Mouse (Mus musculus): Measurements from ENCODE around the gene Slc9a8.

The Slc9a8 gene

DNA sequence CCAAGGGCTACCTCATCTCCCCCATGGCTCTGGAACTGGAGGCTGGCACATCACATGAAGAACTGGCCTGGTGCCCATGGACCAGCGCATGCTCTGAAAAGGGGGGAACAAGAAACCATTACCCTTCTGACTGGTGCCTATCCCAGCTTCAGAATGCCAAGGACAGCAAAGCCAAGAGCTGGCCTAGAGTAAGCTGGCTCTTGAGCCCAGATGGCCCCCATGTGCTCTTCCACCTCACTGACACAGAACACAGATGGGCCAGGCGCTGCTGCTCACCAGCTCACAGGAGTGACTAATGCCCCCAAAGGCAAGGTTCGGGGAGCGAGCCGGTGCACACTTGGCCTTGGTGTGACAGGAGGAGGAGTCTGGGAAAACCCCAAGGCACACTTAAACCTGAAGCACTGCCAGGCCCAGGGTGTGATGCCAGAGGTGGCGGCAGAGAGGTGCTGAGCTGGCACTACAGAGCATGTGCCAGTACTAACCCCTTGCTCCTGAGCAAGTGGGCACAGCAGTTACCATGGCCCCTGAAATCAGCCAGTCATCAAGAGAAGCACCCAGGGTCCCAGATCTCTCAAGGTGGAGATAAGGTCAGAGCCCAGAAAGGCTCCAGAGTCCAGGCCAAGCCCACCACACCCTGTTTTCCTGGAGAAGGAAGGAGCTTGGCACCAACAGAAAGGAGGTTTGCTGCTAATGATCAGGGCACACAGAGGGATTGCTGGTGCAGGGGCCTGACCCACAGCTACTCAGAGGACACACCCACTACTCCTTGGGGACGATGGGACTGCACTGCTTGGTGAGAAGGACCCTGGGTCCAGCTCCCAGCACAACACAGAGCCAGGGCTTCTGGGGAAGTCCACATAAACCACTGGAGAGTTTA is 64.2 kb downstream of the Slc9a8 start:
- peak in 1 of 2 experiments; percentile 26 for DNase-seq

DNA sequence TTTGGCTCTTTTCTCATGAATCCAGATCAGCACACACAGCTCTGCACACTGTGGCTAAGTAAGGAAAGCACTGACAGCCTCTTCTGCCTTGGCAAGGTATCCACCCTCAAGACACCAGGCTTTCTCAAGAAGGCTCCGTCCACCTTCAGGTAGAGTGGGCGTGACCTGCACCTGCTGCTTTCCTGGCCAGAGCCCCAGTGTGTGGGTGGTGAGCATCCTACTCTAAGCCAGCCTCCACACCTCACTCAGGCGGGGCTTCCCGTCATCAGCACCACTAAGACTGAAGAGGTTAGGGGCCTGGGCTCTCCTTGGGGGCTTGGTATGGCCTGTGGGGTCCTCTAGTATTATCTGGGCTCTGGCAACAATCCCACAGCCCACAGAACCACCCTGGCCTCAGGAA is 65.1 kb downstream of the Slc9a8 start:
- no peak for DNase-seq

DNA sequence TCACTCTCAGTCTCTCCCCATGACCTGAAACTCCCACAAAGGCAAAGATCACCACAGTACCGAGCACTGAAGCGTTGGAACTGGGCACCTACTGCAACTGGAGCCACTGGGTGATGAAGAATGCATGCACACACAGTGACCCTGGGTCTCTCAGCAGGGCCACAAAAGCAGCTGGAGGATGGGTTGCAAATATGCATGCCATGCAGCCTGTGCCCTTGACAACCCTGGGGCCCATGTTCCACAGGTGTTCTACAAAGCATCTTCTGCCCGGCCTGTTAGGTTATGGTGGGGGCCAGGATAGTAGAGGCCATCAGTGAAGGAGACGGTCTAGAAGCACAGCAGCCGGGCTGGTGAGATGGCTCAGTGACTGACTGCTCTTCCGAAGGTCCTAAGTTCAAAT is 66.0 kb downstream of the Slc9a8 start:
- no peak for DNase-seq

DNA sequence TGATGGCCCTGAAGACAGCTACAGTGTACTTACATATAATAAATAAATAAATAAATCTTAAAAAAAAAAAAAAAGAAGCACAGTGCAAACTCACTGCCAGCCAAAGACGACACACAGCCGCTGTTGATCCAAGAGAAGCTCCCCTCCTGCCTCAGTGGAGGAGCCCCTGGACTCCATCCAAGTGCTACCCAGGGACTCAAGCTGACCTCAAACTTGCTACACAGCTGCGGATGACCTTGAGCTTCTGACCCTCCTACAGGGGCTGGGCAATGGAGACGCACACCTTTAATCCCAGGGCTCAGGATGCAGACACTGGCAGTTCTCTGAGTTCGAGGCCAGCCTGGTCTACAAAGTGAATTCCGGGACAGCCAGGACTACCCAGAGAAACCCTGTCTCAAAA is 66.5 kb downstream of the Slc9a8 start:
- no peak for DNase-seq

DNA sequence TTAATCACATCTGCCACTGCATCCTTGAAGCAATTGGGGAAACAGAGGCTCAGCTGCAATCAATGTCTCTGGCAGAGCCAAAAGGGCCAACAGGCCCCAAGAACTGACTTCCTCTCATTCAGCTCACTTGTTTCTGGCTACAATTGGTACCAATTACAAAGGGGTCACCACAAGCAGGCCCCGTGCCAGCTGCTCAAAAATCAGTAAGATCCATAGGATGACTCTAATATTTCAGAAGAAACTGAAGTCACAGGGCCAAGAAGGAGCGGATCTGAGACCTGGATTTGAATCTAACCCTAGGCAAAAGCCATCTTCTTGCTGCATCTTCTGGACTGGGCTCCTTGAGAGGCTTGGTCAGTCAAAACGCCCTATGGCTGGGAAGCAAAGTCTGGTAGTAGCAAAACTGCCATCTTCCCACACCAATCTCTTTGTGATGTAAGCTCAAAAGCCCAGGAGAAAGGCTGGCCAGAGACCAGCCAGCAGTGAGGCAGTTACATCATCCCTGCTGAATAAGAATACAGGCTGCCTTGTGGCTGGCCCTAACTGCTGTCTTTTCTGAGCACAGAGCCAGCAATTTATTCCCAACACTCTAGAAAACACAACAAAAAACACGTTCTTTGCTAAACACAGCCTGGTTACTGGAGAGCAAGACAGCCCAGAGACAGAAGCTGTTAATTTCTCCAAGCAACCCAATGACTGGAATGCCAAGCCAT is 69.5 kb downstream of the Slc9a8 start:
- DNase-seq: no peak

DNA sequence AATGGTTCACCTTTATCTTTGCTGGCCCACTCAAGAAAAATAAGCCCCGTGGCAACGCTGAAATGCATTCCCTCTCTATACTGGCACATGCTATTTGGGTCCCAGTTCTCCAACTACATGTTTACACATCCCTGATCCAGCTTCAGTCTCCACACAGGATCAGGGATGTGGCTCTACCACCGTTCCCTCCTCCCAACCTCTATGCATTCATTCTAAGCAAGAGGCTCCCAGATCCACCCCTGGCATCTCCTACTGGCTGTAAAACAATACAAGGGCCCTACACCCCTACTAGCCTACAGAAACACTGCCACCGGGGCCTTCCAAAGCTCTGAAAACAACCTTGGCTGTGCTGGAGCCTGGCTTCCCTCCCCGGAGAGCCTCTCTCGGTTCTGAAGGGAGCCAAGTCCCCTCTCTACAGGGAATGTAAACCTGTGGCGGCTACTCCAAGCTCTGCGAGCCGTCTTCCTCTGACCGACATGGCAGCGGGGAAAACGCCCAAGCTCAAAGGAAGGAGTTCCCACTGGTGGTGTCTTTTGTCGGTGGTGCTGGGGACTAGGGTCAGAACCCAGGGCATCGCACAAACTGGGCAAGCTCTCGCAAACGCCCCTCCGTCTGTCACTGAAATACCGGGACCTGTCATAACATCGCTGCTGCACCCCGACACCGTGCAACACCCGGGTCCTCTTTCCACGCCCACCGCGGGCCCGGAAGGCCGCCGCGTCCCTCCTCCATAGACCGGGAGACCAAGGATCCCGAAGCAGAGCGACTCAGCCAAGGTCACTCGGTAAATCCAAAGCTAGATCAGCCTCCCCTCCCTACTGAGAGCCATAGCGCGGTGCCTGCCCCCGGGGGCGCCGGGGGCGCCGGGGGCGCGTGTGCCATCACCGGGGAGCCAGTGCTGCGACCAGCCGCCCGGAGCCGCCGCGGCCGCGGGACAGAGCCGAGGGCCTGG is 70.5 kb downstream of the Slc9a8 start, which contains the start of gene Rnf114:
Rnf114 (plus strand) TSS at position 889 of the 952 bp plus-strand sequence.
- peak; percentile 45 to 67 for DNase-seq

DNA sequence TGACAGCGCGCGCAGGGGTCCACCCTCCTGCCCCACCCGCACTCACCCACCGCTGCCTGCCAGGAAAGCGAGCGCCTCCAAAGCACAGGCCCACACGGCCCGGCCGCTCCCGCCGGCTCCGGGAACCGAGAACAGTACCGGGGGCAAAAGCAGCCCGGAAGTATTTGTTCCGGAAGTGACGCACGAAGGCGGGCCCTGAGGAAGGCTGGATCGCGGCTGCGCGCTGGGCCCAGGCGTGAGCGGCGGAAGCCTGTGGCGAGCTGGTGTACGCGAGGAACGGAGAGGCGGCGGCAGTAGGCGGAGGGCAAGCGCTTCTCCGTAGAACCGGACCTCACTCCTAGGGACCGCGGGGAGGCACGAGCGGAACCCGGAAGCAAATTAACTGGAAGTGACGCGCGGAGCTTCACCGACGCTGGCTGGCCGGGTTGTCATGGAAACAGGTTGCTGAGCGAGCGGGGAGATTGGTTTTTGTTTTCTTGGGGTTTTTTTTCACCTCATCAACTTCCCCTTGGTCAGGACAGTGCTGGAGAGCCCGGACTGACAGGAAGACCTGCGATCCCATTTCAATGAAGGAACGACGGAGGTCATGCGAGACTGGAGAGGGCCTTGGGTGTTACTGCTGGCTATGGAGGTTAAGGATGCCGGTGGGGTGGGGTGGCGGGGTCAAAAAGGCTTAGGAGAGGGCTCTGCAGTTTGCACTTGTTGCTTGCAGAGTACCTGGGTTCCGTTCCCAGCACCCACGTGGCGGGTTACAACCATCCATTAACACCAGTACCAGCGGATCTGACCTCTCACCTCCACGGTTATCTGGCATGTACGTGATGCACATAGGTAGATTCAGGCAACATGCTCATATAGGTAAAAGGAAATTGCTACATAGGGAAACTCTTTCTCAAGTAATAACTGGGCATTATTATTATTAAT is 71.5 kb downstream of the Slc9a8 start, which contains the start of gene Spata2:
Spata2 (minus strand) TSS at position 175 of the 924 bp plus-strand sequence.
- peak; percentile 94 for DNase-seq

DNA sequence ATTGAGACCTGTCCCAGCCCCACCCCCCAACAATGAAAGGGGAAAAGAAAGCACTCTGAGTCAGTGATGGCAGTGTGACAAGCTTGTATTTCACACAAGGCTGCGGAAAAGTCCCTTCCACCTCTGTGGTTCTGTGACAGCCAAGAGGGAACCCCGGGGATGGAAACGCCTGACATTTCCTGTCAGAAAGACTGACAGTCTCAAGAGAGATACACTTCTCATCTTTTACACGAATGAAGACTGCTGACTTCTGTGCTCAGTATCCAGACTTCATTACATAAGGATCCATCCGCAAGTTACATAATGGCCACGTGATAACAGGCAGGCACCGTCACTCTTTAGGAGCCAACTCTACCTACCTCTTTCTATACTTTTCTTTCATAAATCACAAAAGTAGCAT is 74.9 kb downstream of the Slc9a8 start:
- DNase-seq: no peak

DNA sequence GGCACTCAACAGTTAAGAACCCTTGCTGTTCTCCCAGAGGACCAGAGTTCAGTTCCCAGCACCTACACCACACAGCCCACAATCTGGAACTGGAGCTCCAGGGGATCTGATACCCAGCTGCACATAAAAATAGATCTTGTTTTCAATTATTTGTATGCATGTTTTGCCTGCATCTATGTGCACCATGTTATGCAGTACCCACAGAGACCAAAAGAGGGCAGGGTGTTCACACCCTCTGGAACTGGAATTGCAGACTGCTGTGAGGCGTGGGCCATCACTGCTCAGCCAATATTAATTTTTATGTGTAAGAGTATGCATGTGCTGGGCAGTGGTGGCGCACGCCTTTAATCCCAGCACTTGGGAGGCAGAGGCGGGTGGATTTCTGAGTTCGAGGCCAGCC is 75.8 kb downstream of the Slc9a8 start:
- DNase-seq: peak; percentile 67 to 73

DNA sequence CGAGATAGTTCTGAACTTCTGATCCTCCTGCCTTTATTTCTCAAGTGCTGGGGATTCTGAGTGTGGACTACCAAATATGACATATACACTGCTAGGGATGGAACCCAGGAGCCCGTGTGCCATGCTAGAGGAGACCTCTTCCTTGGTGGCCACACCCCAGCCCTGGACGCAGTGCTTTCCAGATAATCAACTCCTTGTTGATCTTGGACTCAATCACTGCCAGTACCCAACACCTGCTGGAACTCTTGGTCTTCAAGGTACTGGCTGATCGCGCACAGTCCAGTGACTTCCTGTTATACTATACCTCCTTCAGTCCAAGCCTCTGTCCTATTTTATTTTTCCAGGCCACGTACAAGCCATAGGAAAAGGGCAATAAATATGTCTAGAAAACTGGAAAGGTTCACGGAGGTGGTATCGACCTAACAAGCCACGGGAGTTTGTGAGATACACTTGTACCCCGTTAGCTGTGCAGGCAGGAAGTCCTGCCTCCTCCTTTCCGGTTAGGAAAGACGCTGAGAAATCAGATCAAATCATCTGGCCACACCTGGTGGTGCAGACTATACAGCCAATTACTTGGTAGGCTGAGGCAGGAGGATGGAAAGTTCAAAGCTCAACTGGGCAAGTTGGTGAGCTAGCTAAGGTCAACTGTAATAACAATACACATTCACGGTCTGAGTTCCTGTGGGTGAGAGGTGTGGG is 81.2 kb downstream of the Slc9a8 start:
- no peak for DNase-seq

DNA sequence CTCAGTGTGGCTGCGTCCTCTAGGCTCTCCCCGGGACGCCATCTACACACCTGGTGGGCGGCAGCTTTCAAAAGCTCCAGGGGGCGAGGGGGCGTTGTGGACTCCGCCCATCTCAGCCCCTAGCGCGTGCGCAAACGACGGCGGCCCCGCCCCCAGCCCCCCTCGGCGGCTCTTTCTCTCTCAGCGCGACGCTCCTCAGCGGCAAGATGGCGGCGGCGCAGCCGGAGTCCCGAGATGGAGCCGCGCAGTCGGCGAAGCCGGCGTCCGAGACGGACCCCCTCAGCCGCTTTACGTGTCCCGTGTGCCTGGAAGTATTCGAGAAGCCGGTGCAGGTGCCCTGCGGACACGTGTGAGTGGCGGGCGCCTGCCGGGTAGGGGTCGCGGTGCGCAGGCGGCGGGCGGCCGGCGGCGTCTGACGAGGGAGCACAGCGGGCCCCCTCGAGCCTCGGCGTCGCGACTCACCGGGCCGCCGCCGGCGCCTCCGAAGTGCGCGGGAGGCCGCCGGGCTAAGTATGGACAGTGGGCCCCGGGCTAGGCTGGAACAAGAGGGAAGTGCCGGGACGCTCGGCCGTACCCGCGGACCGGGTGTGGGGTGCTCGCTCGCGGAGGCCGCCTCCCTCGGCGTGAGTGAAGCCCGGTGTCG is 81.9 kb downstream of the Slc9a8 start:
- DNase-seq: peak; percentile 96

DNA sequence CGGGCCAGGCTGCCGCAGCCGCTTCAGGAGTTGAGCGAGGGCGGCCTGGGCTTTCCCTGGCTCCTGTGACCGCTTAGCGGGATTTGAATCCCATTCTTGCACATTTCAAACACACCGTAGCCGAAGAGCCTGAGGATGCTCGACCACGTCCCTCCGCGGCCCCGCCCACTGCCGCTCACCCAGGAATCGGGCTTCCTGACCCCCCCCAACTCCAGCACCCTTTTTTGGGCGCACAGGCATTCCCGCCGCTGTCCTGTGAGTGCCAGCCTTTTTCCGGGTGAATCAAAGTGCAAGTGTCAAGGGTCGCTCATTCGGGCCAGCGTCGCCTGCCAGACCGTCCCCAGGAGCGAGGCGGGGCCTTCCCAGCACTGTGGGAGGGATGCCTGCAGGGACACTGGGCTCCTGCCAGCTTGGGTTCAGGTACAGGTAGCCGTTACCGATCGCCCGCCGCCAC is 82.4 kb downstream of the Slc9a8 start:
- peak; percentile 68 to 79 for DNase-seq

DNA sequence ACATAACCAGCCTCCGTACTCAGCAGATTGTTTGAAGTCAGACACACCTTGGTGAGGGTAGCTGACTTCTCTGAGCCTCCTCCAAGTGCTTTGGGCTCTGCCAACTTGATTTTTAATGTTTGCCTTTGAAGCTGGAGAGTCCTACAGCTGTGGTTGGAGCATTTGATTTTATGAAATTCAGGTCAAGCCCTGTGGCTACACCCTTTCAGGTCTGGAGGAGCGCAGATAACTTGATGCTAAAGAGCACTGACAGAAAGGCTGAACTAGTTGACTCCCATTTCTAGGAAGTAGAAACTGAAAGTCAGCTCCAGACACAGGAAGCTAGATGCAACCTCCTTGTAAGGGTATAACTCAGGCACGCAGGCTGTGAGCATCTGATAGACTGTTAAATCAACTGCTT is 83.6 kb downstream of the Slc9a8 start:
- DNase-seq: no peak

DNA sequence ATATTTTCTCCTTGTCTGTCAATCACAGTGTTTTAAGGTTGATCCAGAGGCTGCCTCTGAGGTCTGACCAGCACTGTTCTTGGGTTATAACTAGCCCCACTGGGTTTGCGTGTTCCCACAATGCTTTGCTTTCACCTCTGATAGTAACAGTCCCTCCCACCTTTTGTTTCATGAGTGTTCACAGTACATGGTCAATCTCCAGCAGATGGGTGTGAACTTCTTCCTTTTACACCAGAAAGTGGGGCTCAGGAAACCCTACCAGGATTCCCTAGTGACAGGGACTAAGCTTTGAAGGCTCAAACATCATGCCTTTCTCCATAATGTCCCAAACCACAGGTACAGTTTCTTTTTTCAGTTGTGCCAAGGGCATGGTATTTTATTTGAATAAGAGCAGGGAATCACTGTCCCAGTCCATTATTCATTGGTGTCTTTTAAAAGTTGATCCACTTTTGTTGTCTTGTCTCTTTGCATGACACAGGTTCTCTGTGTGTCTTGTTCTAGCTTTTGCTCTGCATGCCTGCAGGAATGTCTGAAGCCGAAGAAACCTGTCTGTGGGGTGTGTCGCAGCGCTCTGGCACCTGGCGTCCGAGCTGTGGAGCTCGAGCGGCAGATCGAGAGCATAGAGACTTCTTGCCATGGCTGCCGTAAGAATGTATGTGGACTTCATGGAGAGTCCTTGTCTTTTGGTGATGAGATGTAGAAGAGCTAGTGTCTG is 85.2 kb downstream of the Slc9a8 start:
- no peak for DNase-seq

DNA sequence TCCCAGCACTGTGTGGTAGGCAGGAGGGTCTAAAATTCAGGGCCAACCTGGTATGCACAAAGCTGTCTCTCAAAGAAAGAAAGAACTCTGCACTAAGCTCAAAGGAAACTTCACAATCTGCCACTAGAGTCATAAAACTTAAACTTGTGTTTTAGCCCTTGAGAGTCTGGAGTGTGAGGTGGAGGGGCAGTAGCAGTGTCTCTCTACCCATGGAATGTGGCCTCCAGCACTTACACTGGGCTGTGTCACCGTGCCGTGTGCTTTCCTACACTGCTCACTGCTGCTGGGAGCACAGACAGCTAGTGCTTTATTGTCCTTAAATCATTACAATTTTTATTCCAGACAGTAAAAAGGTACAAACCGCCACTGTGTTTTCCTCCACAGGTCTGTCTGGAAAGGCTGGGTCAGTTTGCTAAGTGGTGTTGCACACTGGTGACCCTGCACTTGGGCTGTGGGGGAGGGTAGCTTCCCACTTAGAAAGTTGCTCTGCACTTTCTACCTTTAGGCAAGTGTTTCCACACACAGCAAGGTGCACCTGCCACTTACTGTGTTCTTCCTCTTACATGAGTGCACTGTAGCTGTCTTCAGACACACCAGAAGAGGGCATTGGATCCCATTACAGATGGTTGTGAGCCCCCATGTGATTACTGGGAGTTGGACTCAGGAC is 86.3 kb downstream of the Slc9a8 start:
- DNase-seq: no peak

DNA sequence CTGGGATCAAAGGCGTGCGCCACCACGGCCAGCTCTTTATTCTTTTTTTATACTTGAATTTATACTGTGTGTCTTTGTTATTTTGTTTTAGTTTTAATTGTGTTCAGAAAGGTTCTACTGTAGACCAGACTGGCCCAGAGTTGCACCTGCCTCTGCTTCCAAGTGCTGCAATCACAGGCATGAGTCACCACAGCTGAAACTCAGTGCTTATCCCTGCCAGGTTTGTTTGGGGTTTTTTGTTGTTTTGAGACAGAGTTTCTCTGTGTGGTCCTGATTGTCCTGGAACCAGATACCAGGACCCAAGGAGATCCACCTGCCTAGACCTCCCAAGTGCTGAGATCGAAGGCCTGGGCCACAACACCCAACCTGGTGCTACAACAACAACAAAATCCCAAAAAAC is 87.1 kb downstream of the Slc9a8 start:
- no peak for DNase-seq

DNA sequence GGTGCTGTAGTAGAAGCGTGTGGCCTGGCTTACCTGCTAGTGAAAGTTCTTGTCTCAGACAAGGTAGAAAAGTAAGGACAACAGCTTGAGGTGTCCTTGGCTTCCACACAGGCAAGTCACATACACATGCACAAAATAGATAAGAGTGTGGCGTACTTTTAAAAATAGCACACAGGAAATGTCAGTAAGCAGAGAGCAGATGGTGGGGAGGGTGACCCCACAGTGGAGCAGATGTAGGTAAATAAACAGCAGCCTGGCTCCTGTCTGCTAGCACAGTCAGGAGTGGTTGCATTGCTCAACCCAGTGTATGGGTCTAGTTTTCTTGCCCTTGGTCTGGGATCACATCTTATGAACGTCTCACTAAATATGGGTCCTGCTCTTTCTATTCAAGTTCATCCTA is 89.0 kb downstream of the Slc9a8 start:
- DNase-seq: no peak

DNA sequence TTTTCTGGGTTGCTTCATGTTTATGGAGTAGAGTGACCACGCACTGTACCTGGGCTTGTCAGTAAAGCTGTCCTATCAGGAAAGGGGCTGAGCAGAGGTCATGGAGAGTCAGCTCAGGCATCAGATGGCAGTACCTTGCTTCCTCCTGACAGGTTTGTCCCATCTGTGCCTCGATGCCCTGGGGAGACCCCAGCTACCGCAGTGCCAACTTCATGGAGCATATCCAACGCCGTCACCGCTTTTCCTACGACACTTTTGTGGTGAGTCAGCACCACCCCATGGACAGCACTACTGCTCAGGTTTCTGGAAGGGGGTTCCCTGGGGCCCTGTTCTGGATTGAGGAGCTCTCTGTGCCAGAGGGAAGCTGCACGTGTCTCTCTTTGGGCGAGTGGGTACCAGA is 90.9 kb downstream of the Slc9a8 start:
- DNase-seq: no peak

DNA sequence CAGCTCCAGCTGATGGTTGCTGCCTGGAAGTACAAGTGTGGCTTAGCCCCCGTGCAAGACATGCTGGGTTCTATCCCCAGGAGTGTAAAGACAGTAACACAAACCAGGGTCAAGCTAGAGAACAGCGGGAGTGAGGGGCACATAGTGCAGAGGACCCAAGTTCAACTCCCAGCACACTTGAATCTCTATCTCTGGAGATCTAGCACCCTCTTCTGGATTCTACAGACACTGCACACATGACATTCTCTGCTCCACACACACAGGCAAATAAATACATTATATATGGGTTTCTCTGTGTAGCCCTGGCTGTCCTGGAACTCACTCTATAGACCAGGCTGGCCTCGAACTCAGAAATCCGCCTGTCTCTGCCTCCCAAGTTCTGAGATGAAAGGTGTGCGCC is 91.5 kb downstream of the Slc9a8 start:
- DNase-seq: no peak

Measured in kidney, postnatal 4 days (tissue).